Mouse (Mus musculus): ENCODE results near the gene Cdk5r2. TPM values are rescaled to one million over a fixed set of nuclear protein-coding genes. Genes with fewer than 3 reads are reported as not detected.
A peak's percentile ranks its signal among the peaks of the same experiment; 100 is the strongest.

The Cdk5r2 gene
- polyA plus RNA-seq, 1 experiment from 2014 or later: 0.11 TPM

DNA sequence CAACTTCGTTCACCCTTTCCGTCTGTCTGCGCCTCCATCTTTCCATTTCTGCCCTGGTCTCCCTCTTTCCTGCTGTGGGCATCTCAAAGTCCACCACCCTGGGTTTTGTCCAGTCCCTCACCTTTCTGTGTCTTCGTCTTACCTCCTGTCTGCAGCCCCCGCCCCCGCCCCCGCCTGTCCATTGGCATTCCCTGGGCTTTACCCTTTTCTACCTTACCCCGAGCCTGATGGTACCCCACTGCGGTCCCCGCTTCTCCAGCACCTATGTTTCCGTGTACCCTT lies 1.6 kb downstream of the Cdk5r2 start:
- Histone ChIP-seq H3K9ac (no peak overlapping the region), H3K4me3 (peak overlapping the region; percentile 72), H3K9me3 (no peaks in the 10 kb centered on the region), H3K27ac (no peak overlapping the region), H3K27me3 (peaks cover 97% of the 10 kb centered on the region), H3K36me3 (no peaks in the 10 kb centered on the region), H3K4me1 (peaks cover 30% of the 10 kb centered on the region), H3K4me2 (replicated peaks) (peak overlapping the region; percentile 97)
- no peak for ATAC-seq (ENCODE audit: low FRiP score, low read depth)
- WGBS: 2% methylated on average over 11 of the region's 11 CpGs

DNA sequence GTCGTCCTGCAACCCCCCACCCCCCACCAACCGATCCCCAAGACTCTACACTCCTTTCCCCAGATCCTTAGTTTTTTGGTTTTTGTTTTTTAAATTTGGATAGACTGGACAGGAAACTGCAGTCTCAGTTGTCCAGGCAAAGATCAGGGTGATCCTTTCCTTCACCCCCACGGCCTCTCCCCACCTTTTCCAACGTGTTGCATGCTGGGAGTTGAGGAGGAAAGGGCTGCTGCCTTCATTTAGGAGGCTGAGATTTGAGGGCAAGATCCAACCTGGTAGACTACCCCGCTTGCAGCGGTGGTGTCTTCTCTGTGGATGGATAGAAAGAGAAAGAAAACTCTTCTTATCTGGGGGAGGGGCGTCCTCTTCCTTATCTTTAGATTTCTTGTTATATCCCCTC lies 2.1 kb downstream of the Cdk5r2 start:
- H3K27me3 ChIP-seq: peaks cover 94% of the 10 kb centered on the region
- WGBS: under 1% methylated on average over 7 of the region's 7 CpGs
- H3K9me3 ChIP-seq: no peaks in the 10 kb centered on the region
- no peak overlapping the region for H3K4me2 ChIP-seq (replicated peaks)
- H3K36me3 ChIP-seq: no peaks in the 10 kb centered on the region
- no peak overlapping the region for H3K27ac ChIP-seq
- peaks cover 30% of the 10 kb centered on the region for H3K4me1 ChIP-seq
- no peak for ATAC-seq (ENCODE audit: low FRiP score, low read depth)
- no peak overlapping the region; the same call in 1 of the 2 replicates for H3K4me3 ChIP-seq
- no peak overlapping the region for H3K9ac ChIP-seq

DNA sequence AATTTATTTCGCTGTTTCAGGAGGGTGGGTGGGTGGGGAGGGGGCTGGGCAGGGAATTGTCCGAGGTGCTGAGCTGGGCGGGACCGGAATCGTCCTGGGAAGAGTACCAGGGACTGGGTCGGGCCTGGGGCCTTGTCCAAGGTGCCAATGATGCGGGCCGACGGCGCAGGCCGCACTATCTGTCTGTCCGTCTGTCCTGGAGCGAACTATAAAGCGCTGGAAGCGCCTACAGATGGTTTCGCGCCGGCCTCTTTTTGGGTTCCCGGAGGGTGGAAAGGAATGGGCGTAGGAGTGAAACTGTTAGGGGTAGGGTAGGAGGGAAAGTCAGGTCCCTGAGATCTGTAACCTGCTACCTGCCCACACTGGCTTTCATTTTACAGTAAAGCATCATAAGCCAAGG lies 2.5 kb downstream of the Cdk5r2 start:
- Histone ChIP-seq H3K4me3 (0 out of 2 replicates have a peak overlapping the region, but pooled peaks have one; percentile 3), H3K9me3 (no peaks in the 10 kb centered on the region), H3K9ac (no peak overlapping the region), H3K27ac (no peak overlapping the region), H3K4me1 (peaks cover 30% of the 10 kb centered on the region), H3K27me3 (peaks cover 94% of the 10 kb centered on the region), H3K36me3 (no peaks in the 10 kb centered on the region), H3K4me2 (replicated peaks) (no peak overlapping the region)
- no peak for ATAC-seq (ENCODE audit: low FRiP score, low read depth)
- 2% methylated on average over 20 of the region's 20 CpGs for WGBS

DNA sequence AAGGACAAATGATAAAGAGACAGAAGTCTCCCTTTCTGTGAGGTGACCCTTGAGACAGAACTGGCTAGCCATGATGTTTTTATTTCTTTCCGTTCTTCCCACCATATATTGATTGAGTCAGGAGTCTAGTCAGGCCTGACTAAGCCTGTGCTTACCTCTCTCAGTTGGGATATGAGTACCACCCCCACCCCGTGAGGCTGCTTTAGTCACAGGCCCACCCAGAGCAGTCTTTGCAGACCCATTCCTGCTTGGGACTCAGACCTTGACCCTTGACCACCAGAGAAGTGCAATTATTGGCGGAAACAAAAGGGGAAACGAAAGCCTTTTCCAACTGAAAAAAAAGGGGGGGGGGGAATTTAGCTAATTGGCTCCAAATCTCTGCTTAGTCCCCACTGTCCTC lies 2.9 kb downstream of the Cdk5r2 start:
- Histone ChIP-seq H3K27me3 (peaks cover 89% of the 10 kb centered on the region), H3K4me3 (peak overlapping the region; percentile 29), H3K4me1 (peaks cover 30% of the 10 kb centered on the region), H3K36me3 (no peaks in the 10 kb centered on the region), H3K9ac (no peak overlapping the region), H3K4me2 (replicated peaks) (peak overlapping the region; percentile 58), H3K9me3 (no peaks in the 10 kb centered on the region), H3K27ac (no peak overlapping the region)
- WGBS: 5% methylated on average over 4 of the region's 4 CpGs
- no peak for ATAC-seq (ENCODE audit: low FRiP score, low read depth)

DNA sequence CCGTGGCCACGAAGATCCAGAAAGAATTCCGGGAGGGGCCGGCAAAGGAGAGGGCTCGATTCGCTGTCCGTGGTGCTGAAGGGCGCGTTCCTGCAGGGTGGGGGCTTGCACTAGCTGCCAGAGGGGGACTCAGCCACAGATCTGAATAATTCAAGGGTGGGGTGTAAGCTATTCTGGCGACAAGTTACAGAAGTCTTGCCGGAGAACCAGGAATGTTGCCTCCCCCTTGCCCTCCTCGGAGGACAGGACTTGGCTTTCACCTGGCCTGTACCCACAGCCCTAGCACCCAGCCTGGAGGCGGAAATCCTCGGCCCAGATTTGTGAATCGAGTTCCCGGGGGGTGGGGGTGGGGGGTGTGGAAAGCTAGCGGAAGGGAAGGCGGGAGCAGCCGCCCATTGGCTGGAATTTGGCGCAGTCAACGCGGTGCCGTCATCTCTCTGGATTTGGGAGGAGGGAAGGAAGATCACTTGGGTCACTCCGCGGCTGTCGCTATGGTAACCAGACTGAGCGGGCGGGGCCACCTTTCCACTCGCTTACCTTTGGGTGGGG lies 3.5 kb downstream of the Cdk5r2 start:
- Histone ChIP-seq H3K4me3 (peak overlapping the region; percentile 29), H3K9ac (no peak overlapping the region), H3K9me3 (no peaks in the 10 kb centered on the region), H3K36me3 (no peaks in the 10 kb centered on the region), H3K4me2 (replicated peaks) (peak overlapping the region; percentile 58), H3K27ac (no peak overlapping the region), H3K4me1 (peaks cover 30% of the 10 kb centered on the region), H3K27me3 (peaks cover 83% of the 10 kb centered on the region)
- under 1% methylated on average over 29 of the region's 29 CpGs for WGBS
- no peak for ATAC-seq (ENCODE audit: low FRiP score, low read depth)

DNA sequence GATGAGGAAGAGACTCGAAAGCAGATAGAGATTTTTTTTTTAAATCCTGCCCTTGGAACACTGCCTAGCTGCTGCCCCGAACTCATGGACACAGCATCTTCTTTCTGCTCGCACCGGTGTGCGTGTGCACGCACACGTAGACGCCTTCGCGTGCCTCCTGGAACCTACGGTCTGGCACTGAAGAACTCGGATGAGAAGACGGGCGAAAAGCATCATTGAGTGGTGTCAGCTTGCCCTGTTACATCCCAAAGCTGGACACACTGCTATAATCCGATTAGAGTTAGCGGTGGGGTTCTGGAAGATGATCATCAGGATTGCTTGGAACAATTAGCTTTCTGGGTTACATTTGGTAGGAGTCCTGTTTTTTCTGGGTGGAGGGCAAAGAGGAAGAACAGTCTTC lies 4.1 kb downstream of the Cdk5r2 start:
- Histone ChIP-seq H3K27me3 (peaks cover 78% of the 10 kb centered on the region), H3K27ac (no peak overlapping the region), H3K4me3 (peak overlapping the region; percentile 29), H3K9ac (no peak overlapping the region), H3K4me1 (peaks cover 30% of the 10 kb centered on the region), H3K36me3 (no peaks in the 10 kb centered on the region), H3K9me3 (no peaks in the 10 kb centered on the region), H3K4me2 (replicated peaks) (peak overlapping the region; percentile 58)
- ATAC-seq (ENCODE audit: low FRiP score, low read depth): no peak
- 7% methylated on average over 16 of the region's 16 CpGs for WGBS

DNA sequence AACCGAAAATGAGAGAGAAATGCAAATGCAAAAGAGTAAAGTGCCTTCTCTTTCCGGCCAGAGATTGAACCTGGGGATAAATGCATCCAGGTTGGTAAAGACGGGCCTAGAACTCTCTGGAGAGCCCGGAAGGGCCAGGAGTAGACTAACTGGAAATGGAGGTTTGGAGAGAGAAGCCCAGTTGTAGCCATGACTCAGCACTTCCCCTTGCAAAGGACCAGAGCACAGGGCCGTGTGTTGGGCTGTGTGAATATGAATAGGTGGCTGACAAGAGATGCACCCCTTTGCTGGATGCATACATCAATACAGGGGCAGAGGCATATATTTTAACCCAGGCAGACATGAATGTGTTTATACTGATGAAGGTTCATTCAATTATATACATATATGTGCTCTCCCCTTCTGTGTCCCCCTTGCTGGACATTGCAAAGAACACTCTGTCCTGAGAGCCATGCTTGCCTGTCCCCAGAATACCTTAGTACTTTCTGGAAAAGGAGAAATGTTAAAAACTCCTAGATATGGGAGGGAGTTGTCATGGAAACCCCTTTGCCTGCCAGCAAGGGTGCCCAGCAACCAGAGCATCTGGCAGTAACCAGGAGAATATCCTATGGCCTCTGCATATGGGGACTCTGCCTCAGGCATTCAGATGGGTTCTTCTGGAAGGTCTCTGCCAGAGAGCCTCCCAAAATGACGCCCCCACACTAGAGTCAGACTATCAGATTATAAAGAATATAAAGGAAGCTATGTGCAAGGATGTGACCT lies 4.7 kb downstream of the Cdk5r2 start:
- H3K27ac ChIP-seq: no peak overlapping the region
- no peak overlapping the region for H3K4me2 ChIP-seq (replicated peaks)
- H3K9ac ChIP-seq: no peak overlapping the region
- ATAC-seq (ENCODE audit: low FRiP score, low read depth): no peak
- H3K36me3 ChIP-seq: no peaks in the 10 kb centered on the region
- H3K4me1 ChIP-seq: peaks cover 27% of the 10 kb centered on the region
- H3K27me3 ChIP-seq: peaks cover 72% of the 10 kb centered on the region
- no peak overlapping the region for H3K4me3 ChIP-seq
- no peaks in the 10 kb centered on the region for H3K9me3 ChIP-seq
- WGBS: 39% methylated on average over 6 of the region's 6 CpGs

DNA sequence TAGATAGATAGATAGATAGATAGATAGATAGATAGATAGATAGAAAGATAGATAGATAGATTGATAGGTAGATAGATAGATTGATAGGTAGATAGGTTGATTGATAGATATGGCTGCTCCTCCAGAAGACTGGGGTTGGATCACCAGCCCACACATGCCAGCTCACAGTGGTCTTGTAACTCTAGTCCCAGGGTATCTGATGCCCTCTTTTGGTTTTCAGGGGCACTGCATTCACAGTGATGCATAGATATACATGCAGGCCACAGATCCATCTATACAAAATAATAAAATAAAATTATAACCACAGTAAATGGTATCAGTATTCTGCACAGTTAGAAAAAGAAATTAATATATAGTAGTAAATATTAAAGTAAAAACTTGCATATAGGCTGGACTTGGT lies 7.0 kb downstream of the Cdk5r2 start:
- Histone ChIP-seq H3K4me3 (no peak overlapping the region), H3K27ac (no peak overlapping the region), H3K4me2 (replicated peaks) (no peak overlapping the region), H3K9ac (no peak overlapping the region), H3K36me3 (no peaks in the 10 kb centered on the region), H3K27me3 (peaks cover 49% of the 10 kb centered on the region), H3K9me3 (no peaks in the 10 kb centered on the region), H3K4me1 (peaks cover 10% of the 10 kb centered on the region)
- ATAC-seq (ENCODE audit: low FRiP score, low read depth): no peak

DNA sequence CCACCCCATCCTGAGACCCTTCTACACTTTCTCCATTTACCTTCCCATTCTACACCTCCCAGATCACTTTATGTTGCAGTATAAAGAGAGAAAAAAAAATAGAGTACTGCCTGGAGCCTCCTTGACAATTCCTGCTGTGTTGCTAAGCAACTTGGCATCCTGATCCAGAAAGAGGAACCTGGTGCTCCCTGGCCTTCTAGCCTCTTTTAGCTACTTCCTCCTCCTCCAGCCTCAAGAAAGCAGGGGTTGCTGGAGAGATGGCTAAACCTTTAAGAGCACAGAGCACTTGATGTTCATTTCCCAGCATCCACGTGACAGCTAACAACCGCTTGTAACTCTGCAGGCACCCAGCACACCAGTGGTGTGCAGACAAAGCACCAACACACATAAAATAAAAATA lies 17.5 kb downstream of the Cdk5r2 start:
- 61% methylated on average over 2 of the region's 2 CpGs for WGBS
- peaks cover 64% of the 10 kb centered on the region for H3K27me3 ChIP-seq
- ATAC-seq (ENCODE audit: low FRiP score, low read depth): no peak

DNA sequence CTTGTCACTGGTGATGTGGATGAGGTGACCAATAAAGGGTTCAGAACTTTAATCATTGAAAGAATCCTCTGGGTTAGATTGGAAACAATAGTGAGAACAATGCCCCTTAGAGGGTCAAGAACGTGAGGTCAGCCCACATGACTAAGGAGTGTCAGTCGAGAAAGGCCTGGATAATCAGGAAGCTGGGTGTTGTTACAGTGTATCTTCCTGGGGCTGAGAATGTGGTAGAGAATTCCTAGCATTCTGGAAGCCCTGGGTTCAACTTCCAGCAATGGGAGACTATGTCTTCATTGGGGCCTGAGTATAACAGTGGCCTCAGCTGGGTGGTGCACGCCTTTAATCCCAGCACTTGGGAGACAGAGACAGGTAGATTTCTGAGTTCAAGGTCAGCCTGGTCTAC lies 22.5 kb downstream of the Cdk5r2 start:
- no peak overlapping the region for H3K4me2 ChIP-seq (replicated peaks)
- 66% methylated on average over 3 of the region's 3 CpGs for WGBS
- peaks cover 78% of the 10 kb centered on the region for H3K27me3 ChIP-seq
- no peak overlapping the region for H3K9ac ChIP-seq
- no peak overlapping the region for H3K4me3 ChIP-seq
- no peak for ATAC-seq (ENCODE audit: low FRiP score, low read depth)
- no peaks in the 10 kb centered on the region for H3K36me3 ChIP-seq
- no peaks in the 10 kb centered on the region for H3K9me3 ChIP-seq
- H3K27ac ChIP-seq: no peak overlapping the region
- H3K4me1 ChIP-seq: peaks cover 7% of the 10 kb centered on the region

More for the DNA sequence above, 17.5 kb downstream of the Cdk5r2 start:
- Histone ChIP-seq H3K27ac (no peak overlapping the region), H3K9ac (no peak overlapping the region), H3K9me3 (no peaks in the 10 kb centered on the region), H3K36me3 (no peaks in the 10 kb centered on the region), H3K4me3 (no peak overlapping the region), H3K4me1 (no peaks in the 10 kb centered on the region), H3K4me2 (replicated peaks) (no peak overlapping the region)

DNA sequence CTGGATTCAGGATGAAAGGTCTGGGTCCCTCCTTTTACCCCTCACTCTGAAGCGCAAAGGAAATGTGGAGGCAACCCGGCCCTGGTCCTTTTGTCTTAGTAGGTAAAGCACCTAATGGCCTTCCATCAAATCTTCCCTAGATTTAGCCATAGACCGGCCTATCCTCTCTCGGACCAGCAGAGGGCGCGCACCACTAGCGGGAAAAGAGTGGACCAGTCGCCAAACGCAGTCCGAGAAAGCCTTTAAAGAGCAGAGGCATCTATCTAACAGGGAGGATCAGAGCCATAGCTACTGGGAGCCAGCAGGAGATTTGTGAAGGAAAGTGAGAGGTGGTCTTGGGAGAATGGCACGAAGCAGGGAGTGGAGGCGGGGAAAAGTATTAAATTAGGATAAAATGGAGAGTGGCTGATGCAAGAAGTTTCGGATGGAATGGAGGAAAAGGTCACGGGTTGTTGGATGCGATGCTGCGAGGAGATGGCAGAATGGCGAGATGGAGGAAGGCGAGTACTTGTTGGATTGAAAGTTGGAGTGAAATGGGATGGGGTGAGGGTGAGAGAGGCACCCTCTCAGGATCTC lies 26.1 kb downstream of the Cdk5r2 start:
- no peak for ATAC-seq (ENCODE audit: low FRiP score, low read depth)
- H3K36me3 ChIP-seq: no peaks in the 10 kb centered on the region
- no peak overlapping the region for H3K27ac ChIP-seq
- peak overlapping the region; percentile 19; the same call in 1 of the 2 replicates for H3K4me2 ChIP-seq (replicated peaks)
- peaks cover 97% of the 10 kb centered on the region for H3K27me3 ChIP-seq
- H3K4me1 ChIP-seq: peaks cover 30% of the 10 kb centered on the region
- peak overlapping the region; percentile 9; the same call in 1 of the 2 replicates for H3K4me3 ChIP-seq
- no peaks in the 10 kb centered on the region for H3K9me3 ChIP-seq
- no peak overlapping the region for H3K9ac ChIP-seq
- WGBS: 1% methylated on average over 18 of the region's 18 CpGs

DNA sequence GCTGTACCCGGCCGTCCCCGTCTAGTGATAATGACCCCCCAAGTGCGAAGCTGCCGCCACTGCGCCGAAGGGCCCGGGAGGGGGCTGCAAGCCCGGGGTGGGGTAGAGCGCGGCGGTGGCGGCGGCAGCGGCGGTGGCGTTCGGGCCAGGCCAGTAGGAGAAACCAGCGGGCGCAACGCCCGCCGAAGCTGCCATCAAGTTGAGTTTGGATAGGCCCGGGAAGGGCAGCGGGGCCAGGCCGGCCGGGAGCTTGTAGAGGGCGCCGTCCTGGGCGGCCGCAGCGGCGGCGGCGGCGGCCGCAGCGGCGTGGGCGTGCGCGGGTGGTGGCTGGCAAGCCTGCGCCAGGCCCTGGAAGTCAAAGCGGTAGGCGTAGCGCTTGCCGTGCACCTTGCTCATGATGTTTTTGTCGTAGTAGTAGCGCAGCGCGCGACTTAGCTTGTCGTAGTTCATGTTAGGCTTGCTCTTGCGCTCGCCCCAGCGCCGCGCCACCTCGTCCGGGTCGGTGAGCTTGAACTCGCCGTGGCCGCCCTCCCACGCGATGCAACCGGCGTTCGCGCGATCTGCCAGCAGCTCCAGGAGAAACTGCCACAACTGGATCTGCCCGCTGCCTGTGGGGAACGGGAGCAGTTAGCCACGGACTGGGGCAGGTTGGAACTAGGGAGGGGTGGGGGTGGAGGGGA lies 27.5 kb downstream of the Cdk5r2 start:
- H3K4me3 ChIP-seq: peak overlapping the region; percentile 40
- ATAC-seq (ENCODE audit: low FRiP score, low read depth): no peak
- peaks cover 98% of the 10 kb centered on the region for H3K27me3 ChIP-seq
- WGBS: under 1% methylated on average over 73 of the region's 74 CpGs
- peak overlapping the region; percentile 26; the same call in 1 of the 2 replicates for H3K9ac ChIP-seq
- no peaks in the 10 kb centered on the region for H3K36me3 ChIP-seq
- H3K27ac ChIP-seq: no peak overlapping the region
- no peaks in the 10 kb centered on the region for H3K9me3 ChIP-seq
- H3K4me1 ChIP-seq: peaks cover 31% of the 10 kb centered on the region
- peak overlapping the region; percentile 62 for H3K4me2 ChIP-seq (replicated peaks)

Data from limb, embryonic 13.5 days (tissue).